Mouse (Mus musculus) testis, adult 2 months (tissue): Measurements from ENCODE around the gene Rpl41.

ENCODE experiments used
- CTCF ChIP-seq: fragments of 200-500 bp; IDR thresholded peaks from 2 replicates; pipeline ENCODE4 v1.5.1; 2012; ENCODE audit warnings: low read depth, mild to moderate bottlenecking, inconsistent platforms, low read length, moderate library complexity; ENCODE audit not compliant: control insufficient read depth, insufficient read depth, insufficient replicate concordance
- POLR2A ChIP-seq: fragments of 200-500 bp; IDR thresholded peaks from 2 replicates; pipeline ENCODE4 v1.6.1; 2012; ENCODE audit warnings: low read depth, mild to moderate bottlenecking, inconsistent platforms, low read length, moderate library complexity; ENCODE audit not compliant: control insufficient read depth

- TF ChIP-seq POLR2A = no peak
- TF ChIP-seq CTCF = peak; percentile 16; the same call in 1 of the 2 replicates
Measured at GRCm38 (mm10) chr10:128575063-128575462, 26.0 kb upstream of the Rpl41 start.
